Mouse (Mus musculus) hindbrain, embryonic 15.5 days (tissue): ENCODE measurements at regions not wholly inside any gene's neighbourhood (a gene's known extent, or its start where the extent isn't known, plus 50 kb on each side); places are given as distances from the start of the nearest gene placed in this dataset.

Source experiments
- ATAC-seq: fragments of 200-750 bp; cut with Nextera tagmentation; 2 replicates; pipeline ENCODE4 v1.8.0; 2017; ENCODE audit warnings: low read depth, moderate number of reproducible peaks, moderate TSS enrichment; ENCODE audit not compliant: low FRiP score
- H3K27ac ChIP-seq: fragments of 300-500 bp; sonication (generic); replicated peaks from 2 replicates; pipeline ENCODE4 v1.5.1; 2015; ENCODE audit warnings: mild to moderate bottlenecking, inconsistent platforms
- H3K27me3 ChIP-seq: fragments of 300-500 bp; sonication (generic); 2 replicates; pipeline ENCODE4 v1.6.1; 2015; ENCODE audit warnings: control low read depth, inconsistent platforms
- H3K36me3 ChIP-seq: fragments of 300-500 bp; sonication (generic); 2 replicates; pipeline ENCODE4 v1.6.1; 2015; ENCODE audit warnings: control low read depth, inconsistent platforms
- H3K4me1 ChIP-seq: fragments of 300-500 bp; sonication (generic); replicated peaks from 2 replicates; pipeline ENCODE4 v1.6.1; 2015; ENCODE audit warnings: control low read depth, inconsistent platforms
- H3K4me2 ChIP-seq: fragments of 300-500 bp; sonication (generic); 2 replicates; pipeline ENCODE4 v1.6.1; 2015; ENCODE audit warnings: moderate library complexity, mild to moderate bottlenecking, inconsistent platforms
- H3K4me3 ChIP-seq: fragments of 300-500 bp; sonication (generic); 2 replicates; pipeline ENCODE4 v1.5.1; 2015; ENCODE audit warnings: mild to moderate bottlenecking, inconsistent platforms
- H3K9ac ChIP-seq: fragments of 300-500 bp; sonication (generic); 2 replicates; pipeline ENCODE4 v1.6.1; 2015; ENCODE audit warnings: inconsistent platforms
- H3K9me3 ChIP-seq: fragments of 300-500 bp; sonication (generic); 2 replicates; pipeline ENCODE4 v1.6.1; 2016; ENCODE audit warnings: control low read depth, inconsistent platforms
- WGBS: fragments of 180-500 bp; shearing (Covaris S2); methylation state at CpG from one replicate; pipeline ENCODE4 v1.1.7; 2015; 5-methylcytosine and 5-hydroxymethylcytosine counted together

- Histone ChIP-seq H3K9me3 (no peaks in the 10 kb centered on the region), H3K9ac (no peak overlapping the region), H3K36me3 (no peaks in the 10 kb centered on the region), H3K4me3 (no peak overlapping the region), H3K27me3 (no peaks in the 10 kb centered on the region), H3K4me2 (no peak overlapping the region), H3K4me1 (peaks cover 14% of the 10 kb centered on the region), H3K27ac (peak overlapping the region; percentile 49)
- peak; percentile 42; the same call in 1 of the 2 replicates for ATAC-seq
- 49% methylated on average over 10 of the region's 10 CpGs for WGBS
Observed at GRCm38 (mm10) chr17:80825518-80825901, 97.2 kb upstream of the Map4k3 start.

GRCm38 (mm10) chr17:80824826-80825517, 96.7 kb upstream of the Map4k3 start:
- no peak overlapping the region for H3K4me3 ChIP-seq
- peak overlapping the region; percentile 49 for H3K27ac ChIP-seq
- 78% methylated on average over 13 of the region's 13 CpGs for WGBS
- H3K4me1 ChIP-seq = peaks cover 14% of the 10 kb centered on the region
- no peaks in the 10 kb centered on the region for H3K27me3 ChIP-seq
- no peaks in the 10 kb centered on the region for H3K36me3 ChIP-seq
- ATAC-seq = no peak
- H3K9me3 ChIP-seq = no peaks in the 10 kb centered on the region
- no peak overlapping the region for H3K4me2 ChIP-seq
- no peak overlapping the region for H3K9ac ChIP-seq

- Histone ChIP-seq H3K4me1 (peaks cover 14% of the 10 kb centered on the region), H3K27me3 (no peaks in the 10 kb centered on the region), H3K4me3 (no peak overlapping the region), H3K9me3 (no peaks in the 10 kb centered on the region), H3K27ac (no peak overlapping the region), H3K36me3 (no peaks in the 10 kb centered on the region), H3K4me2 (no peak overlapping the region), H3K9ac (no peak overlapping the region)
- 79% methylated on average over 2 of the region's 2 CpGs for WGBS
- no peak for ATAC-seq
Observed at GRCm38 (mm10) chr17:80824261-80824660, 96.0 kb upstream of the Map4k3 start.

GRCm38 (mm10) chr17:80820888-80821287, 92.6 kb upstream of the Map4k3 start:
- no peak overlapping the region for H3K4me2 ChIP-seq
- H3K9me3 ChIP-seq = no peaks in the 10 kb centered on the region
- no peak overlapping the region for H3K27ac ChIP-seq
- no peak overlapping the region for H3K4me3 ChIP-seq
- WGBS = 51% methylated on average over 8 of the region's 8 CpGs
- peaks cover 11% of the 10 kb centered on the region for H3K4me1 ChIP-seq
- no peak overlapping the region for H3K9ac ChIP-seq
- no peak for ATAC-seq
- no peaks in the 10 kb centered on the region for H3K36me3 ChIP-seq
- no peaks in the 10 kb centered on the region for H3K27me3 ChIP-seq

GRCm38 (mm10) chr17:80818477-80819028, 90.3 kb upstream of the Map4k3 start:
- Histone ChIP-seq H3K4me3 (no peak overlapping the region), H3K27me3 (no peaks in the 10 kb centered on the region), H3K36me3 (no peaks in the 10 kb centered on the region), H3K27ac (no peak overlapping the region), H3K9ac (no peak overlapping the region), H3K9me3 (no peaks in the 10 kb centered on the region), H3K4me1 (peaks cover 5% of the 10 kb centered on the region; the same call in 1 of the 2 replicates), H3K4me2 (no peak overlapping the region)
- 61% methylated on average over 9 of the region's 9 CpGs for WGBS
- ATAC-seq = no peak

- Histone ChIP-seq H3K9me3 (no peaks in the 10 kb centered on the region), H3K4me3 (no peak overlapping the region), H3K9ac (no peak overlapping the region), H3K36me3 (no peaks in the 10 kb centered on the region), H3K4me1 (no peaks in the 10 kb centered on the region), H3K27ac (no peak overlapping the region), H3K4me2 (no peak overlapping the region), H3K27me3 (no peaks in the 10 kb centered on the region)
- ATAC-seq = no peak
- WGBS = 76% methylated on average over 4 of the region's 4 CpGs
Observed at GRCm38 (mm10) chr17:80815747-80816146, 87.5 kb upstream of the Map4k3 start.

GRCm38 (mm10) chr17:80813194-80813593, 84.9 kb upstream of the Map4k3 start:
- 87% methylated on average over 10 of the region's 10 CpGs for WGBS
- ATAC-seq = no peak

GRCm38 (mm10) chr17:80809275-80809674, 81.0 kb upstream of the Map4k3 start:
- Histone ChIP-seq H3K27me3 (no peaks in the 10 kb centered on the region), H3K9ac (no peak overlapping the region), H3K9me3 (no peaks in the 10 kb centered on the region), H3K36me3 (no peaks in the 10 kb centered on the region), H3K4me3 (no peak overlapping the region), H3K4me1 (no peaks in the 10 kb centered on the region), H3K4me2 (no peak overlapping the region), H3K27ac (no peak overlapping the region)
- no peak for ATAC-seq
- 61% methylated on average over 5 of the region's 5 CpGs for WGBS

More at GRCm38 (mm10) chr17:80813194-80813593, 84.9 kb upstream of the Map4k3 start:
- Histone ChIP-seq H3K4me3 (no peak overlapping the region), H3K9me3 (no peaks in the 10 kb centered on the region), H3K27me3 (no peaks in the 10 kb centered on the region), H3K9ac (no peak overlapping the region), H3K4me2 (no peak overlapping the region), H3K27ac (no peak overlapping the region), H3K4me1 (no peaks in the 10 kb centered on the region), H3K36me3 (no peaks in the 10 kb centered on the region)

GRCm38 (mm10) chr17:80808069-80808468, 79.8 kb upstream of the Map4k3 start:
- H3K4me1 ChIP-seq = no peaks in the 10 kb centered on the region
- no peak overlapping the region for H3K4me3 ChIP-seq
- H3K36me3 ChIP-seq = no peaks in the 10 kb centered on the region
- no peaks in the 10 kb centered on the region for H3K9me3 ChIP-seq
- H3K27me3 ChIP-seq = no peaks in the 10 kb centered on the region
- no peak for ATAC-seq
- WGBS = 82% methylated on average over 10 of the region's 10 CpGs
- no peak overlapping the region for H3K9ac ChIP-seq
- H3K27ac ChIP-seq = no peak overlapping the region
- no peak overlapping the region for H3K4me2 ChIP-seq

- no peak overlapping the region for H3K27ac ChIP-seq
- H3K4me1 ChIP-seq = peaks cover 12% of the 10 kb centered on the region
- no peak overlapping the region for H3K4me3 ChIP-seq
- no peak overlapping the region for H3K9ac ChIP-seq
- H3K4me2 ChIP-seq = no peak overlapping the region
- H3K9me3 ChIP-seq = no peaks in the 10 kb centered on the region
- H3K36me3 ChIP-seq = no peaks in the 10 kb centered on the region
- 85% methylated on average over 8 of the region's 8 CpGs for WGBS
- no peak for ATAC-seq
- H3K27me3 ChIP-seq = no peaks in the 10 kb centered on the region
Observed at GRCm38 (mm10) chr17:80803361-80803915, 75.2 kb upstream of the Map4k3 start.

- Histone ChIP-seq H3K27ac (no peak overlapping the region), H3K4me3 (no peak overlapping the region), H3K9me3 (no peaks in the 10 kb centered on the region), H3K4me1 (peaks cover 12% of the 10 kb centered on the region), H3K9ac (no peak overlapping the region), H3K27me3 (no peaks in the 10 kb centered on the region), H3K36me3 (no peaks in the 10 kb centered on the region), H3K4me2 (no peak overlapping the region)
- WGBS = 76% methylated on average over 10 of the region's 10 CpGs
- ATAC-seq = no peak
Observed at GRCm38 (mm10) chr17:80802622-80803021, 74.3 kb upstream of the Map4k3 start.

- no peak for ATAC-seq
- Histone ChIP-seq H3K36me3 (no peaks in the 10 kb centered on the region), H3K4me1 (peaks cover 12% of the 10 kb centered on the region), H3K4me3 (no peak overlapping the region), H3K9ac (no peak overlapping the region), H3K27me3 (no peaks in the 10 kb centered on the region), H3K9me3 (no peaks in the 10 kb centered on the region), H3K4me2 (peak overlapping the region; percentile 31), H3K27ac (peak overlapping the region; percentile 65; the same call in 1 of the 2 replicates)
- WGBS = 49% methylated on average over 8 of the region's 8 CpGs
Observed at GRCm38 (mm10) chr17:80801991-80802390, 73.7 kb upstream of the Map4k3 start.
